Mouse (Mus musculus) hindbrain, embryonic 14.5 days (tissue): Measurements from ENCODE around the gene Pira2. TPM values are rescaled to one million over a fixed set of nuclear protein-coding genes. Genes with fewer than 3 reads are reported as not detected.

Source experiments
- polyA plus RNA-seq: library from polyadenylated mRNA; unstranded; fragments of >200 nt; fragmentation: Nextera tagmentation; extraction: Ambion mirVana; gene quantifications from 2 replicates; pipeline ENCODE4 v1.2.1, GENCODE M21; 2014

The Pira2 gene
- polyA plus RNA-seq, 1 experiment from 2014 or later, result not detected

Other genes starting within 250 kb of the Pira2 start
- gene Oscar, start 228.9 kb downstream of the Pira2 start, polyA plus RNA-seq, result 0.39 and 0.70 TPM in 2 replicates
- 503 and 642 TPM in 2 replicates for gene Ndufa3, start 227.7 kb downstream of the Pira2 start, polyA plus RNA-seq
- gene Tfpt, start 215.1 kb downstream of the Pira2 start, polyA plus RNA-seq, result 27.0 and 31.7 TPM in 2 replicates
- 79.5 and 80.8 TPM in 2 replicates for gene Prpf31, start 215.1 kb downstream of the Pira2 start, polyA plus RNA-seq
- gene Cnot3, start 199.8 kb downstream of the Pira2 start, polyA plus RNA-seq, result 34.4 and 39.2 TPM in 2 replicates
- gene Leng1, start 179.2 kb downstream of the Pira2 start, polyA plus RNA-seq, result 10.5 and 11.7 TPM in 2 replicates
- 3.5 and 4.4 TPM in 2 replicates for gene Tmc4, start 167.5 kb downstream of the Pira2 start, polyA plus RNA-seq
- gene Tsen34, start 152.2 kb downstream of the Pira2 start, polyA plus RNA-seq, result 263 and 275 TPM in 2 replicates
- 80.4 and 93.7 TPM in 2 replicates for gene Mboat7, start 151.5 kb downstream of the Pira2 start, polyA plus RNA-seq
- 732 and 840 TPM in 2 replicates for gene Rps9, start 141.1 kb downstream of the Pira2 start, polyA plus RNA-seq
- 0.23 and 0.47 TPM in 2 replicates for gene Pirb, start 124.7 kb downstream of the Pira2 start, polyA plus RNA-seq
- not detected in 2 replicates for gene Gm15448, start 19.4 kb downstream of the Pira2 start, polyA plus RNA-seq
- gene Gm14548, start 53.1 kb upstream of the Pira2 start, polyA plus RNA-seq, result not detected in 2 replicates
- gene Lilra6, start 70.5 kb upstream of the Pira2 start, polyA plus RNA-seq, result not detected in 2 replicates
- gene Lair1, start 218.2 kb upstream of the Pira2 start, polyA plus RNA-seq, result 2.8 and 3.4 TPM in 2 replicates